Mouse (Mus musculus) megakaryocyte progenitor cell, adult 5-6 weeks (primary cell): Measurements from ENCODE around the gene Gpatch2. TPM values are rescaled to one million over a fixed set of nuclear protein-coding genes. Genes with fewer than 3 reads are reported as not detected.

ENCODE experiments used
- ATAC-seq: replicated peaks from 2 replicates; pipeline ENCODE4 v1.8.0; 2016; ENCODE audit warnings: mild to moderate bottlenecking, moderate TSS enrichment, inconsistent platforms; ENCODE audit not compliant: poor library complexity
- total RNA-seq, 2 experiments: library from RNA; stranded (forward) in 1 of 2; stranded (reverse) in 1 of 2; fragments of 157-497, 149-512 nt in 1 of 2; fragments of 200-1000 nt in 1 of 2; gene quantifications; 2 replicates each; pipeline versions ENCODE4 v1.2.3 to v1.2.4; 2015 to 2017

The Gpatch2 gene
- total RNA-seq, 2 experiments from 2014 or later: 9.7 to 21.5 TPM

- peak; percentile 92 for ATAC-seq
These were observed 26.0 kb downstream of the Gpatch2 start for GRCm38 (mm10) chr1:187241329-187241728.

GRCm38 (mm10) chr1:187244734-187245133 is 29.4 kb downstream of the Gpatch2 start:
- no peak for ATAC-seq

DNA sequence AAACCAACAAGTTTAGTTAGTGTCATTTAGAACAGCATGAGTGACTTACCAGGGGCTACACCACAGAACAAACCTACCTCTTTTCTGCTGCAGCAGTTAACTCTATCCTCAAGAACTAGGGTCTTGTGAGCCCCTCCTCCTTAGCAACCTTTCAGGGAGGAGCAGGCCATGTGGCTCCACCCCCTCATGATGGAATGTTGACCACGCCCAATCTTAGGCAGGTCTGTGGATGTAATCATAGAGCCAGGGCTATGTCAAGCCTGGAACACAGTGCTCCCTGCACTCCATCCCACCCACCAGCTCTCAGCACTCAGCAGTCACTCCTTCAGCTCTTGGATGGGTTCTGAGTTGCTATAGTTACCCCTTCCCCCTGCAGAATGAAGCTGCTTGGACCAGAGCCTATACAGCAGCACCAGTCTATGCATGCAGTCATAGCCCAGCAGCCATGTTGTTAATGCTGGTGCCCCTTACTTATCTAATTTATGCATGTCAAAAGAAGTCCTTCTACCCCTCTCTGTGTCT is 35.5 kb downstream of the Gpatch2 start:
- no peak for ATAC-seq

GRCm38 (mm10) chr1:187258756-187259155 is 43.4 kb downstream of the Gpatch2 start:
- ATAC-seq: no peak

GRCm38 (mm10) chr1:187267601-187268000 is 52.3 kb downstream of the Gpatch2 start:
- no peak for ATAC-seq

- ATAC-seq: no peak
These were observed 55.3 kb downstream of the Gpatch2 start for GRCm38 (mm10) chr1:187270318-187271247.

- ATAC-seq: no peak
These were observed 62.0 kb downstream of the Gpatch2 start for GRCm38 (mm10) chr1:187277324-187277723.

GRCm38 (mm10) chr1:187278472-187278871 is 63.2 kb downstream of the Gpatch2 start:
- ATAC-seq: no peak

- no peak for ATAC-seq
These were observed 64.5 kb downstream of the Gpatch2 start for GRCm38 (mm10) chr1:187279776-187280175.

- 0 out of 2 replicates have a peak, but pooled peaks have one; percentile 2 for ATAC-seq
These were observed 67.0 kb downstream of the Gpatch2 start for GRCm38 (mm10) chr1:187282321-187282720.

- peak; percentile 89 for ATAC-seq
These were observed 67.5 kb downstream of the Gpatch2 start for GRCm38 (mm10) chr1:187282804-187283203.

DNA sequence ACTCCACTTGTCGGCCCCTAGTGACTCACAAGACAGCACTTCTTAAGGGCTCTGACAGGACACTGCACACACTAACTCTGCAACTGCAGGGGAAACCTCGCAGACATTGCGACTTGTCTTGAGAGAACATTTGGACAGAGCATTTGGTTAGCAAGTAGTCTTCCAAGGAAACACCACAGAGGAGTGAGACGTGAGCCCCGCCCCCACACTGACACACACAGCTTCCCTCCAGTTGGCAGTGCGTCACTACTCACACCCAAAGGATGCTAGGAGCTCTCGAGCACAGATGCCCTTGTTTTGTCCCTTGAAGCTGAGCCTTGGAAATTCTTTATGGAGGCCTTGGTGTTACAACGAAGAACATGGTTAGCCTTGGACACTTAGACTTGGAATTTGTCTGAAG is 70.4 kb downstream of the Gpatch2 start:
- no peak for ATAC-seq

GRCm38 (mm10) chr1:187286411-187286810 is 71.1 kb downstream of the Gpatch2 start:
- peak; percentile 38 for ATAC-seq

- no peak for ATAC-seq
These were observed 71.6 kb downstream of the Gpatch2 start for GRCm38 (mm10) chr1:187286924-187287323.

DNA sequence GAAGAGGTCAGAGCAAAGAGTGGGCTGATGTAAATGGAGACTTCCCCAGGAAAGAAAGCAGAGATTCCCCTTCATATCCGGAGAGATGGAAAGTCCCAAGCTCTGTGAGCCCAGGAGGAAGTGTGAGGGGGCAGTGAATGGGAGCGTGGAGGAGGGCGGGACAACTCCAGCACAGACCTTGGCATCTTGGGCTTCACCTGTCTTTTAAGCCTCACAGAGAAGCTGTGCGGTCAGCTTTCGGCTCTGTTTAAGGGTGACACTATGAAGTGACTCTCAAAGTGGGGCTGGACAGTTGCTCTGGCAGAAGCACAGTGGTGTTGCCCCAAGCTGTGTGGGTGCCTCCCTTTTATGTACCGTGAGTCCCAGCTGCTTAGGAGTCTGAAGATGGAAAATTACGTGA is 74.9 kb downstream of the Gpatch2 start:
- ATAC-seq: no peak

- no peak for ATAC-seq
These were observed 76.4 kb downstream of the Gpatch2 start for GRCm38 (mm10) chr1:187291480-187292394.

GRCm38 (mm10) chr1:187292395-187292749 is 77.1 kb downstream of the Gpatch2 start:
- no peak for ATAC-seq

DNA sequence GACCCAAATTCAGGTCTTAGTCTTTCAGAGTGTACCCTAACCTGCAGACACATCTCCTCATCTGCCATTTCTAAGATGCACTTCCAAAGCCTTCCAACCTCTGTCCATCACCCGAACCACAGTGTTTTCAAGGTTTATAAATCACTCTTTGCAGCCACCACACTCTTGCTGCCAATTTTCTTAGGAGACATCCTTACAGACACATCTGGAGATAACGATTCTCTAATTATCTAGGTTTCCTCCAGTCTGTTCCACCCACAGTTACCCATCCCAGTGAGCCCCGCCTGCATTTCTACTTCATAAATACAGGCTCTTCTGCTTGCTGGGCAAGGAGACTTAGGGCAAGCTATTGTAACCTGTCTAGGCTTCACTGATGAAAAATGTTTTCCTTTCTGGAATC is 77.9 kb downstream of the Gpatch2 start:
- ATAC-seq: peak; percentile 60

DNA sequence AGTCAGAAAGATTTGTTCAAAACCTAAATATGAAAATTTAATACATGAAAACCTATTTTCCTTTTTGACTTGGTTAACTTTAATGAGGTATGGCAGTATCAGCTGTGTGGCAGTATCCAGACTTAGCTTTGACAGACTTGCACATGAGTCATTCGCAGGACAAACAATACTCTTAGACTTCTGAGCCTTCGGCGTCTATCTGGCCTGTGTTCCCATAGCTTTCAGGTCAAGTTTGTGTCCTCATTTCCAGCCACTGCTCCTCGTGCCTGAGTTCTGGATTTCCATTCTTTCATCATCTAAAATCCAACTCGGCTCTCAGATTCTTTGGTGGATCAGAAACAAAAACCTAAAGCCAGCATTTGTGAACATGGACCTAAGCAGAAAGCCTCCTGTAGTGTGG is 79.2 kb downstream of the Gpatch2 start:
- ATAC-seq: no peak

DNA sequence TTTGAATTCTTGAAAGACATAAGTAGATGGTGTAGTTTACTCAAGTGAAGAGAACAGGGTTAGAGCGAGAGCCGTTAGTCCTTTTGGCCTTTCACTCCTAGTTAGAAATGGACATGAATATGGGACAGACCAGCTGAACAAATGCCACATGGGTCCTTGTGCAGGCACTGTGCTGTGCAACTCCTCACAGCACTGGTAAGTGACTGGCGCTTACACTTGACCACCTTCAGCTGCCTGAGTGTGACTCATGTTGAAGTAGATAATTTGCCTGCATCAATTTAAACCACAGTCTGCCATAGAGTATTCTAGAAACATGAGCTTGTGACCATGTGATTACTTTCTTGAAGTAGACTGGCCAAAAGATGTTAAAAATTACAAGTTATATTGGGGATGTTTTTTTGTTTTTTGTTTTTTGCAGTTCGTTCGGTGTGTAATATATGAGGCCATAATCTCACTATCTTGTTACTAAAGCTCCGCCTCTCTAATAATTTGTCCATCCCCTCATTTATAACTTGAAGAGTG is 79.8 kb downstream of the Gpatch2 start:
- no peak for ATAC-seq

GRCm38 (mm10) chr1:187295711-187296110 is 80.4 kb downstream of the Gpatch2 start:
- no peak for ATAC-seq
